Mouse (Mus musculus) ovary, postnatal 14 days (tissue): ENCODE data around the gene Rps3.
A peak's percentile ranks its signal among the peaks of the same experiment; 100 is the strongest.
"Not testable (repeated sequence)": the region's sequence is repeated elsewhere in the genome, so short reads cannot be mapped to it uniquely, and the experiment has no call there.

Experiments used
- DNase-seq: peaks from one replicate; pipeline ENCODE4 v3.0.0; 2022; ENCODE audit warnings: low spot score

Gene Rps3

DNA sequence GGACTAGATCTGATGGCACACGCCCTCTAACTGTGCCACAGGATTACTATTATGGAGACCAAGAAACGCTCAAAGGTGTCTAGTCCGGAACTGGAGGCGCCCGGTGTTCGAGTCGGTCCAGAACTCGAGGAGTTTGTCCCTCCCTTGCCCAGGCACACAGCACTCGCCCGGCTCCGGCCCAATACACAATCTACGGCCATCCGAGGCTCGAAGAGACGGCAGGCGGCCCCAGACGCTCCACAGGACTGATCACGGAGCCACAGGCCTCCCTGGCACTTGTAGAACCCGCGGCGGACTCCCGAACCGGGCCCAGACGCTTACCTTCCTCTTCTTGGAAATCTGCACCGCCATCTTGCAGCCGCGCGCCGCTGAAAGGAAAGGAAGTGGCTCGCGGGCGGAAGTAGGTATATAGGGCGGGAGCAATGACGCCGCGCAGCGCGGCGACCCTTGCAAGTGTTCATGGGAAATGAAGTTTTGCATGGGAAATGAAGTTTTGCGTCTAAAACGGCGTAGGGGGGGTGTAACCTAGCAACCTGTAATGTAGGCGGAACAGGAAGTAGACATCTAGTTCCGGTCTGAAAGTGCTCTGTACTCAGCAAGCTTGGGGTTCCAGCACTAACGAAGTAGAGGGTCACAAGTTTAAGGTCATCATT, at the start of gene Rps3:
Gene Rps3 (minus strand): TSS at position 468 of the 653 bp plus-strand sequence.
- peak; percentile 84 for DNase-seq

DNA sequence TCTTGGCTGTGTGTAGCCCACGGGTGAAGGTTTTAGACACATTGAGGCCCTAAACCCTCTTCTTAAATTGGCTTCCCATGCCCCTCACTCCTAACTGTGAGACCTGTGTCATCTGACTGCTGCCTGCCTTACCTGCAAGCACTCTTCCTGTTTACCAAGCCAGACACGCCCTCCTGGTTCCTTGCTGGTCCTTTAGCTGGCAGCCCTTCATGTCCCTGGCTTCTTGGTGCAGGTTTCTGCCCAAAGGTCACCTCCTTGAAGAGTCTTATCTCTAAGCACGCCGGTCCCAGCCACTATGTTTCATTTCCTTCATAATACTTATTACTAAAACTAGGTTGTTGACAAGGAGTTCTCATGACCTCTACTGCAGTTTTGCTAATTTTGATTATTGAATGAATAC, 49.0 kb upstream of the Rps3 start:
- DNase-seq = no peak

DNA sequence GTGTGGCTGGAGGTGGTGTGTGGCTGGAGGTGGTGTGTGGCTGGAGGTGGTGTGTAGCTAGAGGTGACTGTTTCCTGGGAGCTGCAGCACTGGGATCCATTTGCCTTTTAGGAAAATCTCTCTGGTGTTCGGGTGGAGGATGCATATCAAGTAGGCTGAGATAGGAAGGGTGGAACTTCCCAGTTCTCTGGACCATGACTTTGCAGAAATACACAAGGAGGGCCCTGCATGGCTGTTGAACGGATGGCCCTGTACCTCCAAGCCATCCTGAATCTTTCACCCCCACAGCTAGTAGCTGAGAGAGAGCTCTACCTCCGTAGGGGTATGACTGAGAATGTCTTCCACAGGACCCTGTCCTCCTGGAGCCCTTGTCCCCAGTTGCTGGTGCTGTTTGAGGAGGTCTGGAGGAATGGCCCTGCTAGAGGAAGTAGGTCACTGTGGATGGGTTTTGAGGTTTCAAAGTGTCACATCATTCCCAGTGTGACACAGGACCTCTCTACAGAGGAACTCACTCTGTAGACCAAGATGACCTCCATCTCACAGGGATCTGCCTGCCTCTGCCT, 48.0 kb upstream of the Rps3 start:
- DNase-seq = no peak

DNA sequence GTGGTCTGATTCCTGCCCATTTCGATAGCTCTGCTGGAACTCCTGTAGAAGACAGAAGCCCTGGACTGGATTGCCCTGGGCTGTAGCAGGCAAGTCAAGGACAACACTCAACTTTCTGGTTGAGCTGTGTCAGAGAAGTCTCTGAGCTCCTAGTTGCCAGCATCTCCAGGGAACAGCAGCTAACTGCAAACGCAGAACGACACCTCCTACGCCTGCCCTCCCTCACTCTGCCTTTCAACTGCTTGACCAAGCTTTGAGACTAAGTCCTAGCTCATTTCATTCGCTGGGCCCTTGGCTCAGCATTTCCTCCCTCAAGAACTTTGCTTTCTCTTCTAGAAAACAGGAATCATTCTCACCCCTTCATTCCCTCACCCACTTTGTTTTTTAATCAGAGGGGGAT, 45.9 kb upstream of the Rps3 start:
- no peak for DNase-seq

GRCm38 (mm10) chr7:99528547-99528946, 45.0 kb upstream of the Rps3 start:
- no peak for DNase-seq

- DNase-seq = no peak
Measured at GRCm38 (mm10) chr7:99523837-99524236, 40.3 kb upstream of the Rps3 start.

GRCm38 (mm10) chr7:99523121-99523520, 39.6 kb upstream of the Rps3 start:
- DNase-seq = no peak

DNA sequence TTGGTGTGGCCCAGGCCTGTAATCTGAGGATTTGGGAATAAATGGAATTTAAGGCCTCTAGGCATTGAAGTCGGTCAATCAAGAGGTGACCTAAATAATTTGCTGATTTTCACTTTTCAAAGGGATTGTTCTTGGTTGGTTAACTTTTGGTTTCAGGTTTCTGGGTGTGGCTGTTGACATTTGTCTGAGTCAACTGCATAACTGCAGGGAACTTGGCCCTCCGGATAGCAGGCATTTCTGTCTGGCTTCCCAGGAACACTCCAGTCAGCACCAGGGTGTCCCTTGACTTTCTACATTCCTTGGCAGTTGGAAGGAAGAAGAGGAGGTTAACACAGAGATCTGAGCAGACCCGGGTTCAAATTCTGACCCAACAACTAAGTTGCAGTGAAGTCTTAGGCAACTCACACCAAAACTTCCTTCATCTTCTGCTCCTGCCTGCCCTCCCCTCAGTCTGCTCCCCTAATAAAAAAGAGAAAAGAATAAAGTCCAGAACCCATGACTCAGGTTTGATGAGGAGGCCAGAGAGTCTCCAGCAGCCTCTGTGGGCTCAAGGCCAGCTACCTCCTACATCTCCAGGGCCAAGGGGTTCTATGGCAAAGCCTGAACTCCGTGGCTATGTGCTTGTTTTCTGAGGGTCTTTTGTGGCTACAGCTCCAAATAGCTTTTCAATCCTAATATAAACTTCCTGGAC, 35.6 kb upstream of the Rps3 start:
- no peak for DNase-seq

- no peak for DNase-seq
Measured at GRCm38 (mm10) chr7:99516814-99517157, 33.2 kb upstream of the Rps3 start.

DNA sequence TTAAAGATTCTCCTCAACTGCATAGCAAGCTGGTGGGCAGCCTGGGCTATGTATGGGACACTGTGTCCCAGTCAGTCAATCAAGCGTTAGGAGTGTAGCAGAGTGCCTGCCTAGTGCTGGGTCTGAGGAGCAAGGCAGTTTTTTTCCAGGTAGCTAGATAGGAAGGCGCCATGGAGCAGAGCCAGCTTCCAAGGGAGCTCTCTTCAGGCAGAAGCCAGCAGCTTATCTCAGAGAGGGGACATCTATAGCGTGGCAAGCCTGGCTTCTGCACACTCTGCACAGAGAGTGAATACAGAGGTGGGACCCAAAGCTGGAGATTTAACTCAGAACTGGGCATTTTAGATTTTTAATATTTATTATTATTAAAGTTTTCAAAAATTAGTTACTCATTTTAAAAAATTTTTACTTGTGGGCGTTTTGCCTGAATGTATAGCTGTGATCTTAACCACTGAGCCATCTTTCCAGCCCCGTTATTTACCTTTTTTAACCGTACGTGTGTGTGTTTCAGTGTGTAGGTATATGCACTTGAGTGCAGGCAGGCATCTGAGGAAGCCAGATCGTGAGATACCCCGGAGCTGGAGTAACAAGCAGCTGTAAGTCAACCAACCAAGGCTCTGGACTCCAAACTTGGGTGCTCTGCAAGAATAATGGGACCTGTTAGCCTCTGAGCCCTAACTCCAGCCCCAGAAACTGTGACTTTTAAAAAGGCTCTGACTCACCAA, 32.7 kb upstream of the Rps3 start:
- DNase-seq = no peak

DNA sequence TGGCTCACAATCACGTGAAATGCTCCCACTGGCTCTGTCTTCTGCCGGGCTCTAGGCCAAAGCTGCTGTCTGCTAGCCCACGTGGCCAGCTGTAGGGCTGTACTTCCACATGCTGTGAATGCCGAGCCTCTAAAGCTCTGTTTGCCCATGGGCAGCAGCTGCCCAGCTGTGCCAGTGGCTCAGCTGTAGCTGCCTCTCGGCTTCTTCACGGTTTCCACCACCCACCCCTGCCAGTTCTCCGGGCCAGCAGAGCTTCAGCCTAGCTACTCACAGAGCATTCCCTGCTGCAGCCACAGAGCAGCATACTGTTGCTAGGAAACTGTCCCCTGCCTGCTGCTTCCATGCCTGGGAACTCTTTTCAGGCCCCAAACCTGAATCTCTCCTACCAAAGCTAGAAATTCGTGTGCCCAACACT, 26.6 kb upstream of the Rps3 start:
- DNase-seq = peak; percentile 29

GRCm38 (mm10) chr7:99508187-99508586, 24.6 kb upstream of the Rps3 start:
- not testable (repeated sequence) for DNase-seq

DNA sequence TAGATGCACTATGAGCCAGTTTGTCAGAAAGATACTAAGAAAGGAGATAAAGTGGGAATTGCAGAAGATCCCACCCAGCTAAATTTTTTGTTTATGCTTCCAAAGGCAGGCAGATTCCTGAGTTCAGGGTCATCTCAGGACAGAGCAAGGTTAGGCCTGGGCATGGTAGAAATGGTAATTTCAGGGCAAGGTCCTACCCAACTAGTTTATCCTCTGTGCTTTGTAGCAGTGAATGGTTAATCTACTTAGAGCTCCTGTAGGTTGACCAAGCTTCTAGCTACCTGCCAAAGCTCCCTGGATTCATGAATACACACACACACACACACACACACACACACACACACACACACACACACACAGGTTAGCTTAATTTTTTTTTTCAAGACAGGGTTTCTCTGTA, 21.0 kb upstream of the Rps3 start:
- DNase-seq = no peak

DNA sequence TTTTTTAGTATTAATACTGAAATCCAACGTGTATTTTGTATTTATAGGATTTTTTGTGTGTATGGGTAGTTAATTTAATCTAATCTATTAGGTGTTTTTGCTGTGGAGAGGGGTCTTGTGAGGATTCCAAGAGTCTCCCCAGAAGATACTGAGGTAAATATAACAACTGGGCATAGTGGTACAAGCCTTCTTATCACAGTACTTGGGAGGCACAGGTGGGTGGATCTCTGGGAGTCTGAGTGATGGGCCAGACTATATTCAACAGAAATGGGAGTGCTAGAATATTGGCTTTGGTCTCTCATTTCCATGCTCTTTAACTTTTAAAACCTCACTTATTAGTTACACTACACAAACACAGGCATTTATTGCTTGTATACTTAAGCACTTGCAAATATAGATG, 17.6 kb upstream of the Rps3 start:
- DNase-seq = no peak

DNA sequence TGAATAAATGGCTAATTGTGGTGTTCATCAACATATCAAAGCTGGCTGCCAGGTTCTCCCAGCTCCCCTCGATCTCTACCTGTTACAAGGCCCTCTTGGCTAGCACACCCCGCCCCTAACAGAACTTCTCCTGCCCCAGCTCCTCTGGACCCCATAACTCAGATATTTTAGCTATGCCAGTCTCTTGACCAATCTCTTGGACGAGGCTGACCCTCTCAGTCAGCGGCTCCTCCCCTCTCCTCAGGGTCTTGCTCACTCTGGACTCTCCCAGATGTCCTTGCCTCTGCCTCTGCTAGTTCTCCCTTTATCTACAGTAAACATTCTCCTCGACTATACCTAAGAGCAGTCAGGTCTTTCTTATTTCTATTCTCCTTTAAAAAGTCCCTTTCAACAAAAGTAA, 17.1 kb upstream of the Rps3 start:
- DNase-seq = no peak

DNA sequence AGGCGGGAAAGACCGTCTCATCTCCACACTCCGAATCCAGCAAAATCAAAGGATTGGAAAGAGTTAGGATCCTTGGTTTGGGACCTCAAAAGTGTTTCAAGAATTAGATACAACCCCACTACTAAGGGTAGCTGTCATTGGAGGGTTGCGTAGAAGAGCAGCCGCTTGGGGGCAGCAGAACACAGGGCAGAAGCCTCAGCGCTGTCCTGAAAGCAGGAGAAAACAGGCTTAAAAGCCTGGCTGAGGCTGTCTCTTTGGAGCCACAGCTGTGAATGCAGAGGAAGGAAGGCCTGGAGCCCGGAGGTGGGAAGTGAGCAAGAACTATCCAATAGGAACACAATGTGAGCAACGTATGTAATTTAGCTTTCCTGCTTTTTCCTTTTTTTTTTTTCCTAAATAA, 16.7 kb upstream of the Rps3 start:
- DNase-seq = peak; percentile 76

- no peak for DNase-seq
Measured at GRCm38 (mm10) chr7:99499128-99499527, 15.6 kb upstream of the Rps3 start.

DNA sequence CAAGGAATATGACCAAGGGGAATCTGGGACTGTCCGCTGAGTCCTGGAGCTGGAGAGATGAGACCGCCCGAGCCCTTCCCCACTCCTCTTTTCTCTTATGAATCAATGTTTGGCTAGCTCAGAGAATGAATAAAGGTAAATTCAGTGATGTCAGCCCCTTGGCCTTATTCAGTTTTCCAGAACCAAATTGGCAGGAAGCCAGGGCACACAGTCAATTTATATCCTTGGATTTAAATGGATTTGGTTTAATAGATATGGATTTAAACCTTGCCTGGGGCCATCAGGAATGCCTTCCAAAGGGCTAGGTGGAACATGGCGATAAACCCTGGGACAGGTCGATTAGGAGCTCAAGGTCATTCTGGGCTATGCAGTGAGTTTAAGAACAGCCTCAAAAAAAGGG, 6.2 kb upstream of the Rps3 start:
- DNase-seq = no peak

DNA sequence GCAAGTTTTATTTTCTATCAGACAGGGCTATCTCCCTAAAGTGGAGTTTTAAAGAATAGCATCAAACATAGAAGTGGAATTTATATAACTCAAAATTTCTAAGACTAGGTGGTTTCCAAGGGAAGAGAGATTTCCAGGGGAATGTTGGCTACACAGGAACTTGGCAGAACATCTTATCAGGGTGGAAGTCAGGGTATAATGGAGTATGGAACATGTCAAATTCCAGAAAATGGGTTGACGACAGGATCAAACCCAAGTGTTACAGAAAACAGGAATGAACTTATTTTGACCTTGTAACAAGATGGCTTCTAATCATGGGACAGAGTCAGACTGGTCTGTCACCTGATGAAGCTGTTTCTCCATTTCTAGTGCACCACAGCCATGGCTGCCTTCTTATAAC, 1.1 kb upstream of the Rps3 start:
- no peak for DNase-seq

- DNase-seq = no peak
Measured at GRCm38 (mm10) chr7:99483924-99484319, 384 bp upstream of the Rps3 start.

DNA sequence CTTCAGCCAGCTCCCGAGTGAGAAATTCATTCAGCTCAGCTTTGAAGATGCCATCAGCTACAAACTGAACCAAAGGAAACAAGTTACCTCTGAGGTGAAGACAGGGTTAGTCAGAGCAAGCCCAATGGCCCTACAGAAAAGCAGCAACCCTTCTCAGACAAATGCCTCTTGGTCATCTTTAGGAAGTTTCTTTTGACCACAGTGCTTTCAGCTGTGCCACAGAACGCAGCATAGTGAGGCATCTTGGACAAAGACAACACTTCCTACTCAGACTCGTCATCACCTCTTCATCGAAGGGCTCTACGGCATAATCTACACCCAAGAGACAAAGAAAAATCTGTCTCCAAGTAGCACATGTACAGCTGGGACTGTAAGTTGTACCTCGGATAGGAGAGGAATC, 901 bp downstream of the Rps3 start:
- DNase-seq = no peak

- no peak for DNase-seq
Measured at GRCm38 (mm10) chr7:99477235-99477634, 6.3 kb downstream of the Rps3 start.

DNA sequence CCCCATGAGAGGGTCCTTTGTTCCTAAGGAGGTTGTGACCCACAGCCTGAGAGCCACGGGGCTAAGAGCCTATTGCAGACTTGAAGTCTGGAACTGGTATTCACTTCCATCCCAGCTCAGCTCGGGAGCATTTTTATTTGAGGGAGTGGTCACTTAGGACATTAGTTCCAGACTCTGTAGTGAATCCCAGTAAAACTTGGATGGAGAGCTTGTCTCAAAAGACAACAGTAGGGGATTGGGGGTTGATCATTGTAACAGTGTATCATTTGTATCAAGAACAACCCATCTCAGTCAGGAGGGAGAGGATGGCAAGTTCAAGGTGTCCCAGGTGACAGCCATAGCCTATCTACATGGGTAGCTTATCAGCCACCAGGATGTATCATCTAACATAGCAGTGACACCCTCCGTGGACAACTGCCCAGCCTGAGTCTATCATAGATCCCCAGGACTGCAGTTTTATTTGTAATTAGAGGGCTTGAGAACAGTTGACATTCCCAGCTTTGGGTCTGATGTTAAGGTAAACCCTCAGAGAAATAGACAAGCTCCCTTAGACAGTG, 6.9 kb downstream of the Rps3 start:
- no peak for DNase-seq
